Mouse (Mus musculus) testis, postnatal 10 days (tissue): ENCODE measurements around the gene Gm12666.
"Not testable (repeated sequence)": the region's sequence is repeated elsewhere in the genome, so short reads cannot be mapped to it uniquely, and the experiment has no call there.

Source experiments
- DNase-seq: peaks from one replicate; pipeline ENCODE4 v3.0.0; 2021; ENCODE audit warnings: low spot score

Gene Gm12666

DNA sequence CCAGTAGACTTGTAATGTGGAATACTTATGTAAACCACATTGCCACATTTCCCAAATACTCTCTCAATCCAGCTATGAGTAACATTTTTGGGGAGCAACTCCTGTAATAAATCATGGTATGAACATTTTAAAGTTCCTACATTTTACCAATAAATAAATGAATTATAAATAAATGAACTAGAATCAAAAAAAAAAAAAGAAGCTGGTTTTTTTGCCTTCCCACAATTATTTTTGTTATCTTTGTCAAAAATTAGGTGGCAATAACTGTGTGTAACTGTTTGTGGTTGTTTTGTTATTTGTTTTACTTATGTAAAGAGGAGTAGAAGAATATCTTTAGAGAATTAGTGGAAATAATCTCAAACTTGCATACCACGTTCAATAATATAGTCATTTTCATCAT is at the start of gene Gm12666:
Gm12666 (minus strand) TSS at position 101 of the 400 bp plus-strand sequence.
- not testable (repeated sequence) for DNase-seq

DNA sequence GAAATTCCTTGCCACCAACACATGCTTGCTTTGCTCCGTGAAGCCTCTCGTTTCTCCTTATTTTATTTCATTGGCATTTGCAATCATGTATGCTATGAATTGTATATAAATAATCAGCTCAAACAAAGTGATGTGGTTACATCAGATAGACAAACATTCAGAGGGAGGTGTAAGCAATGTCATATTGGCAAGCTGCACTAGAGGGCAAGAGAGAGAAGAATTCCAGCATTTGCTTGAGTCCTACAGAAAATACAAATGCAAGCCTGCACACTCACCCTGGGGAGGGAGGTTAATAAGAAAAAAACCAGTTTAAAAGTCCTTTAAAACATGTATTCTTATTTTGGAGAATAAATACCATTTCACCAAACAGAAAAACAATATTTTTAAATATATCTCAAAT is 34.8 kb upstream of the Gm12666 start:
- no peak for DNase-seq

DNA sequence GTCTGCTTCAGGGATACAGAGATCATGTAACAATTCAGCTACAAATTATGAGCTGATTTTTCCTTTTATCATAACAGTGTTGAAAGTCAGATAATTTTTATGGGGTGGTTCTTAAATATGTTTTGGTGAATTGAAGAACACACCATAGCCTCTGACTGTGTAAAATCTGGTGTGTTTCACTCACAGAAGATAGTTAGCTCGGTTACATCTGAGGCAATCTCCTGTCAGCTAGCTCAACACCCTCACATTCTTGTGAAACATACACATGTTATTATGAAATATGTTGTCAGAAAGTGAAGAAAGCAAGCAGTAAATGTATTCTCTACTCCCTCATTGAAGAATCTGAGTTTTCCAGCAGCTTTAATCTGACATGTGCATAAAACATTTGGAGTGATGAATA is 24.7 kb upstream of the Gm12666 start:
- DNase-seq = no peak

DNA sequence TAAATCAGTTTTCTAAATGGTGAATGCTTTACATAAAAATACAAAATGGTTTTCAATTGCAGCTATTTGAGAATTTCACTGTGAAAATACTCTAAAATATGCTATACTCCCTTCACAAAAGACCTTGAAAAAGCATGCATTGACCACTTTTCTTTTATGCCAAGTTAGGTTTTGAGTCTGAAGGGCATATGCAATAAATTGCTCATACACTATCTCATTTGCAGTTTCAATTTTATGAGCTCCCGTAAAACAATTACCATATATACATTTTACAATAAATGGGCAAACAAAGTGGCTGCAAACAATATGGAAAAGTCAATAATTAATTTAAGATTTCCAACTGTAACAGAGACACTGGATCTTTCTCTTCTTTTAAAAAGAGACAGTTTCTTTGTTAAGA is 38.9 kb downstream of the Gm12666 start:
- DNase-seq = no peak

DNA sequence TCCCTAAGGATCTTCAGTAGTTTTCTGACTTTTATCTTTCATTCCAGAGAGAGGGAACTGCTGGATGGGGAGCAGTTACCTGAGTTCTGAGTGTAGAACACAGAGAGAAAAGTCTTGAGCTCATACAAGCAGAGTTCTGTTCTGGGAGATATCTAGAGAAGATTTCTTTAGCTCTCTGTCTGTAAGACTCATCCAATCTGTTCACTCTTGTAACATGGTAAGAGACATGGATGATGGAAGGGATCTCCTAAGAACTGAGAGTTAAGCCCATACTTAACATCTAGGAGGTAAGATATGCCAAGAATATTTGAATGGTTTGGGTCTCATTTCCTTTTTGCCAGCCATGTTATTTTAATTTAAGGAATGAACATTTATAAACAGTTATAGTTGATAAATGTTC is 44.4 kb downstream of the Gm12666 start, which contains the start of gene Izumo3:
Izumo3 (minus strand) TSS at position 101 of the 400 bp plus-strand sequence.
- no peak for DNase-seq
